Mouse (Mus musculus) gastrocnemius, postnatal 4 days (tissue): ENCODE data around the gene Osm. TPM values are rescaled to one million over a fixed set of nuclear protein-coding genes. Genes with fewer than 3 reads are reported as not detected.

Experiments
- DNase-seq, 2 experiments: peaks; one replicate each; pipeline ENCODE4 v3.0.0; 2021 to 2022; ENCODE audit warnings: low spot score in 2 of 2, mixed read lengths in 2 of 2
- total RNA-seq, 2 experiments: library from RNA; stranded (reverse); gene quantifications; 2 replicates each; pipeline ENCODE4 v1.2.3; 2021

Osm gene
- total RNA-seq, 2 experiments from 2014 or later: 0.22 to 0.36 TPM

GRCm38 (mm10) chr11:4214572-4214971, 21.6 kb upstream of the Osm start:
- DNase-seq: no peak

- DNase-seq: no peak
These were observed 21.2 kb upstream of the Osm start for GRCm38 (mm10) chr11:4215061-4215460.

DNA sequence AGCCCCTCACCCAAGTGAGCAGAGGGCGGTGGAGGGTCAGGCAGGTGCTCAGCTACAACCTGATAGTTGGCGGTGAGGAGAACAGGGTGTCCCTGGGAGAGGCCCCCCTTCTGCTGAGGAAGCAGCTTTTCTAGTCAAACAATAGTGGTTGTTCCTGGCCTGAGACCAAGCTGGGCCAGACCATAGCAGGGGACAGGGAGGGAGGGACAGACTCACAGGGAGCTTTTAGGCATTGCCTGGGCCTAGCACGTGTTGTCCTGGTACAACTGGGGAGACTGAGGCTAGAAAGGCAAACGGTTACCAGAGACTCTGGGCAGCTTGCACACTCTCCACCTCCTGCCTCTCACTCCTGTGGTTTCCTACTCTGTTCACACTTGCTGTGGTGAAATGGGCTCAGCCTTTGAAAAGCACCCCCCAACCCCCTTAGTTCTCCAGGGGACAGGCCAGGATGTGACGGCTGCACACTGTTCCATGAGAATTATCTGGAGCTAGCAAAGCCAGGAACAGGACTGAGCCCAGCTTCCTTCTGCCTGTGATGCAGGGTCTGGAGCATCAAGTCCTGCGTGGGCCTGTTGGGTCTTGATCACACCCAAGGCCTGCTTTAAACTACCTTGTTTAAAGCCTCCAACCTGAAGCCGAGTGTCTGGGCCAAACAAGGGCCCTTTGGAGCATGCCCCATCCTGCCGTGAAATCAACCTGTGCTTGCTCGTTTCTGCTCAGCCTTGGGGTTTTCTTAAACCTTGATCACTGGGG, 19.8 kb upstream of the Osm start:
- DNase-seq: no peak

GRCm38 (mm10) chr11:4217914-4218629, 18.1 kb upstream of the Osm start, which contains the start of gene Castor1:
TSS of gene Castor1 (plus strand) at chr11:4218225.
- peak; percentile 62 to 83 for DNase-seq

GRCm38 (mm10) chr11:4218637-4219036, 17.6 kb upstream of the Osm start:
- no peak for DNase-seq

GRCm38 (mm10) chr11:4219317-4219751, 16.9 kb upstream of the Osm start:
- peak in 1 of 2 experiments; percentile 78 for DNase-seq

- DNase-seq: no peak
These were observed 16.3 kb upstream of the Osm start for GRCm38 (mm10) chr11:4219908-4220307.

GRCm38 (mm10) chr11:4220443-4221400, 15.5 kb upstream of the Osm start:
- DNase-seq: peak; percentile 78 to 82

GRCm38 (mm10) chr11:4222046-4222950, 13.9 kb upstream of the Osm start:
- DNase-seq: no peak

DNA sequence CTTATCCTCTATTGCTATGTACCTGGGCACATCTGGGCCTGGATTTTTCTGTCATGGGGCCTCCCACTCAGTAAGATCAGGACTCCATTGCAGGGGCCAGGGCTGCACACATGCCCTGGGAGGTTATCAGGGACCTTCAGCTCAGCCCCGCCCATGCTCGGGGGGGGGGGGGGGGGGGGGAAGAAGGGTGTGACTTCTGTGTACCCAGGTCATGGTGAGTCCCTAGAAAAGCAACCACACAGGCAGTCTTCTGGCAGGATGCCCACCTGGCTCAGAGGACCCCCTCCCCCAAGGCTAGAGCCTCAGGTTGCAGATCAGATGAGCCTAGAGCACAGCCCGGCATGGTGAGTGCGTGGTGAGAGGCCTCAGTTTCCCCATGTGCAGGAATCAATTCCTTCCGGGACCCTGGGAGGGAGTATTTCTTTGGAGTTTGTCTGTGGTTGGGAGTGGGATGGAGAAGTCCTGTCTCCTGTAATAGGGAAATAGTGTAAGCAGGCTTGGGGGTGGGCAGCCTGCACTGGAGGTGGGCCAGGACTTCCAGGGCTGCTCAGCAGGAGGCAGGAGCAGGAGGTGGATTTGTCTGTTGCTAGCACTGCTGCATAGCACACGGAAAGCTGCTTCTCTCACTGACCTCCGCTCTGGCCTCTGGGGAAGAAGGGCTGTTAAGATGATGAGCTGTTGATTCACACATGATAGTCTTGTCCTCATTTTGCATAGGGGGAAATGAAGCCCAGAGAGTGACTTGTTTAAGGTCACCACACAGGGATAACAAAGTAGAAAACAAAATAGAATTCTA, 12.6 kb upstream of the Osm start:
- no peak for DNase-seq

- no peak for DNase-seq
These were observed 12.0 kb upstream of the Osm start for GRCm38 (mm10) chr11:4224223-4224622.

DNA sequence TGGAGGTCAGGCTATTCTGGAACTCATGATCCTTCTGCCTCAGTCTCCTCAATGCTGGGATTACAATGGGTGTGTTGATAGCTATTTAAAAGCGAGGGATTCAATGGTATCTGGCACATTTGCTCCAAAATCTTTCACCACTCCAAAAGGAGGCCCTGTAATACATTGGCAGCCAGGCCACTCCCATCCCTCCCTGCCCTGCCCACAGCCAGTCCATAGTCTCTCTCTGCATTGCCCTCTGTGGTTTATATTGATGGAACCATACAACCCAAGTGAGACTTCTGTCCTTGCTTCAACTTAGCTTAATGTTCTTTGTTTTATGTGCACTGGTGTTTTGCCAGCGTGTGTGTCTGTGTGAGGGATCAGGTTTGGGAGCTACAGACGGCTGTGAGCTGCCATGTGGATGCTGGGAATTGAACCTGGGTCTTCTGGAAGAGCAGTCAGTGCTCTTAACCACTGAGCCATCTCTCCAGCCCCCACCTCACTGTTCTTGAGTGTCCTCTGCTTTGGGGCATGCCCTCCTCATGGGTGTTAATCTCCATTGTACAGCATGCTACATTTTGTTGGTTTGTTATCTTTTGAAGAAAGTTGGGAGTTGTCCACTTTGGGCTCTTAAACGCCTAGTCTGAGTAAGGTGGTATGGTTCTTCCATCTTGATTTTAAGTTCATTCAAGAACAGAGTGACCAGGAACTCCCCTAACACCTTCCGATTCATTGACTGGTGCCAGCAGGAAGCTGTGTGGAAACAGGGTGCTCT, 9.5 kb upstream of the Osm start:
- DNase-seq: no peak

GRCm38 (mm10) chr11:4228463-4228862, 7.8 kb upstream of the Osm start:
- DNase-seq: peak in 1 of 2 experiments; percentile 67

DNA sequence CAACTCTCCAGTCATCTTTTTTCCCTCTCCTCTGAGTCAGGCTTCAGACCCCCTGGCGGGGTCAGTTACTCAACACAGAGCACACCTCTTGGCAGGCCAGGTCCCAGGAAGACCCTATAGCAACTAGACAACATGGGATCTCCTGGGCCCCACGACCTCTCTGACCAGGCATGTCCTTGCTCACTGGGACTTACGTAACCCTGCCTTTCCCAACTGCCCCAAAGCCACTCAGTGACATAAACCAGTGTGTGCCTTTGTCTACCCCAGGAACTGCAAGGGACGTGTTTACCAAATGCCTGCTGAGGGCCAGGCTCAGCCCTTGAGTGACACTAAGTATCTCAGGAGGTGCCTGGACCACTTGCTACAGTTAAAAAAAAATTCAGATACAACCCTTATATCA, 6.4 kb upstream of the Osm start:
- no peak for DNase-seq

GRCm38 (mm10) chr11:4231435-4231834, 4.8 kb upstream of the Osm start:
- DNase-seq: no peak

DNA sequence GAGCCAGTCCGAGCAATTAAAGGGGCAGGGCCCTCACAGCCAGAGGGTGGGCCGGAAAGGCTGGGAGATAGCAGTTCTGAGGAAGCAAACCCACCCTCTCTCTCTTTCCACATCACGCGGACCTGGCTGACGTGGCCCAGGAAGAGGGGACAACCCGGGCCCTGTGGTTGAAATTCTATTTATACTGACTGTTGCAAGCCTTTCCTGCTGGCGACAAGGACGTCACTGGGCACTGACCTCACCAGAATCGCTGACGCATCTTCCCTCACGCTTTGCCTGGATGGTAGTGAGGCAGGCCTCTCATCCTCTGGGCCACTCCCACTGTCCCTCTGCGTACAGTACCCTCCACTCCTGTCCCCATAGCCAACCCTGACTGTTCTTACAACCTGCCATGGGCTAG, 3.6 kb upstream of the Osm start:
- no peak for DNase-seq

GRCm38 (mm10) chr11:4235052-4235655, 1.1 kb upstream of the Osm start:
- no peak for DNase-seq

GRCm38 (mm10) chr11:4236546-4237067, 387 bp downstream of the Osm start:
- no peak for DNase-seq
